ENCODE assay signal across 26 mouse cellular contexts in genomic region chr6:52101209-52101608, GRCm38 (mm10). TPM values are rescaled to one million over a fixed set of nuclear protein-coding genes. Genes with fewer than 3 reads are reported as not detected.
"Had no signal": no experiment of that assay in that cellular context is flagged by ENCODE, and none has a peak within 500 bp of the region (broad histone marks: within the 10 kb centered on the region; RNA-seq: fewer than 3 reads in every experiment).

No protein-coding gene starts in this region.

- DNase-seq: gastrocnemius, postnatal 10 days; gastrocnemius, postnatal 25 days; heart, adult 2 months; heart, postnatal 4 days; kidney, adult 18-20 months; kidney, adult 8-10 months; kidney, postnatal 10 days; kidney, postnatal 25 days; kidney, postnatal 4 days; liver; liver, embryonic 13.5 days had no signal

- H3K4me3 ChIP-seq: heart, adult 2 months; heart, embryonic 13.5 days; heart, embryonic 15.5 days; hindbrain, embryonic 10.5 days; hindbrain, embryonic 12.5 days; intestine, embryonic 15.5 days; layer of hippocampus, adult 2 months; left cerebral cortex, adult 2 months; limb, embryonic 10.5 days; limb, embryonic 12.5 days; liver, embryonic 13.5 days had no signal

- H3K27ac ChIP-seq: heart, embryonic 13.5 days; heart, embryonic 15.5 days; hindbrain, embryonic 10.5 days; hindbrain, embryonic 14.5 days; intestine, embryonic 15.5 days; layer of hippocampus, adult 2 months; left cerebral cortex, adult 2 months; limb, embryonic 10.5 days; limb, embryonic 12.5 days; liver, embryonic 13.5 days had no signal

- H3K4me1 ChIP-seq: heart, embryonic 13.5 days; heart, embryonic 15.5 days; hindbrain, embryonic 12.5 days; liver, embryonic 13.5 days had no signal

RNA-seq across cellular contexts. Expression of gene Hoxa1, which starts 56.9 kb away (rescaled TPM):
- total RNA-seq: layer of hippocampus, adult 2 months; layer of hippocampus, postnatal 10 days; layer of hippocampus, postnatal 25 days; left cerebral cortex, adult 2 months; left cerebral cortex, postnatal 14 days; left cerebral cortex, postnatal 36 days had no signal
- polyA plus RNA-seq: inflammation-experienced regulatory T-cells, adult 6 months had no signal
